Mouse (Mus musculus) stomach, embryonic 14.5 days (tissue): ENCODE measurements around the gene Myo3b. TPM values are rescaled to one million over a fixed set of nuclear protein-coding genes. Genes with fewer than 3 reads are reported as not detected.

Source experiments
- ATAC-seq: fragments of 200-750 bp; cut with Nextera tagmentation; 2 replicates; pipeline ENCODE4 v1.8.0; 2017; ENCODE audit warnings: low read depth, moderate TSS enrichment; ENCODE audit not compliant: insufficient number of reproducible peaks, insufficient read depth, low FRiP score
- H3K27ac ChIP-seq: fragments of 300-500 bp; sonication (generic); 2 replicates; pipeline ENCODE4 v1.5.1; 2014; ENCODE audit warnings: mild to moderate bottlenecking, low read length, moderate library complexity, mixed read lengths
- H3K27me3 ChIP-seq: fragments of 300-500 bp; sonication (generic); 2 replicates; pipeline ENCODE4 v1.6.1; 2014; ENCODE audit warnings: low read length, control low read depth, mixed read lengths; ENCODE audit not compliant: control insufficient read depth, insufficient read depth
- H3K36me3 ChIP-seq: fragments of 300-500 bp; sonication (generic); 2 replicates; pipeline ENCODE4 v1.6.1; 2014; ENCODE audit warnings: mild to moderate bottlenecking, control low read depth, low read length, moderate library complexity, mixed read lengths; ENCODE audit not compliant: control insufficient read depth, insufficient read depth
- H3K4me1 ChIP-seq: fragments of 300-500 bp; sonication (generic); 2 replicates; pipeline ENCODE4 v1.6.1; 2014; ENCODE audit warnings: low read length, control low read depth, mixed read lengths; ENCODE audit not compliant: control insufficient read depth, insufficient read depth
- H3K4me2 ChIP-seq: fragments of 300-500 bp; sonication (generic); replicated peaks from 2 replicates; pipeline ENCODE4 v1.6.1; 2014; ENCODE audit warnings: low read depth, low read length, control low read depth
- H3K4me3 ChIP-seq: fragments of 300-500 bp; sonication (generic); 2 replicates; pipeline ENCODE4 v1.5.1; 2014; ENCODE audit warnings: low read depth, low read length, control low read depth
- H3K9ac ChIP-seq: fragments of 300-500 bp; sonication (generic); replicated peaks from 2 replicates; pipeline ENCODE4 v1.6.1; 2014; ENCODE audit warnings: low read depth, mild to moderate bottlenecking, control low read depth, low read length, moderate library complexity, mixed read lengths
- H3K9me3 ChIP-seq: fragments of 300-500 bp; sonication (generic); 2 replicates; pipeline ENCODE4 v1.6.1; 2016; ENCODE audit warnings: low read depth, low read length, control low read depth; ENCODE audit not compliant: control insufficient read depth
- WGBS: fragments of 180-500 bp; shearing (Covaris S2); extraction: QIAGEN DNeasy Blood & Tissue Kit; methylation state at CpG from one replicate; pipeline ENCODE4 v1.1.7; 2014; 5-methylcytosine and 5-hydroxymethylcytosine counted together
- polyA plus RNA-seq: library from polyadenylated mRNA; unstranded; fragments of >200 nt; fragmentation: Nextera tagmentation; extraction: Ambion mirVana; gene quantifications from 2 replicates; pipeline ENCODE4 v1.2.1, GENCODE M21; 2014

Myo3b gene
- polyA plus RNA-seq, 1 experiment from 2014 or later, result 0.43 TPM

DNA sequence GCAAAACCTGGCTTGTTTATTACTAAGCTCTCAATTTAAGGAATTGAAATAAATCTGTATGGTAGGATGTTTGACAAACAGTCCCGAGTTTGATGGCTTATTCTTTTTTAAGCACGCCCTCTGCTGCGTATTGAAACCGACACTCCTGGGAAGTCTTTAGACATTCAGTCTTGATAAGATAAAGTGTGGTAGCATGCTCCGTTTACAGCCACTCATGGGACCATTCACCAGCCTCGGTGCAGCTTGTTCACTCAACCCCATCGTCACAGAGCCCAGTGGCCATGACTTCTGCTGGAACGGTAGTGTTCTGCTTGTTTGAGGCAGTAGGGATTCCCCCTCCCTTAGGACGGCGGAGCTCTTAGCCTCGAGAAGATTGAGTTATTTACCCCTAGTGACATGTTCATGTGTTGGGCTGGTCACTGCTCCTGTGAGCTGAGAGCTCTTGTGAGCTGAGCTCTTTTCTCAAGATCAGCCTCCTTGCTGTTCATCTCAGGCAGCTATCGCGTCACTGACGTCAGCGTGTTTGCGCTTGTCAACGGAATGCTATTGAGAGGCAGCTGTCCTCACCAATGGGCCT is 44.6 kb downstream of the Myo3b start:
- H3K9me3 ChIP-seq, result no peaks in the 10 kb centered on the region
- no peaks in the 10 kb centered on the region for H3K36me3 ChIP-seq
- H3K27me3 ChIP-seq, result no peaks in the 10 kb centered on the region
- no peak overlapping the region for H3K4me3 ChIP-seq
- WGBS, result 48% methylated on average over 17 of the region's 17 CpGs
- ATAC-seq, result no peak
- no peaks in the 10 kb centered on the region for H3K4me1 ChIP-seq
- no peak overlapping the region for H3K27ac ChIP-seq
- H3K4me2 ChIP-seq, result peak overlapping the region; percentile 28; the same call in 1 of the 2 replicates
- H3K9ac ChIP-seq, result no peak overlapping the region

DNA sequence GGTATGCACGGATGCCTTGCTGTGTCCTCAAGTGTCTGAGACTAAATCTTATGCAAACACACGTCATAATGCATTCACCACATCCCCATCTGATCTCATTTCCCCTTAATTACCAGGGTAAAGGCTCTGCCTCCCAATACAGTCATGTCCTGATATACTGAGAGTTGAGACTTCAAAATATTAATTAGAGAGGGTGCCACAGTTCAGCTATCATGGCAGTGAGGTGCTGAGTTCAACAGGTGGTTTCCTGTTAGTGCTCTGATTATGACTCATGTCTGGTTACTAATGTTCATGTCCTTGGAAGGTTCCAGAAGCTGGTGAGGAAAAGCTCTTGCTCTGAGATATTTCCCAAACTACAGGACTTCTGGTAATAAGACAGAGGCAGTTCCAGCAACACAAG is 52.3 kb downstream of the Myo3b start:
- 72% methylated on average over 2 of the region's 2 CpGs for WGBS
- no peak overlapping the region for H3K9ac ChIP-seq
- no peak overlapping the region for H3K4me3 ChIP-seq
- H3K27ac ChIP-seq, result no peak overlapping the region
- no peaks in the 10 kb centered on the region for H3K36me3 ChIP-seq
- no peaks in the 10 kb centered on the region for H3K27me3 ChIP-seq
- ATAC-seq, result no peak
- H3K4me1 ChIP-seq, result no peaks in the 10 kb centered on the region
- H3K9me3 ChIP-seq, result no peaks in the 10 kb centered on the region
- no peak overlapping the region for H3K4me2 ChIP-seq

DNA sequence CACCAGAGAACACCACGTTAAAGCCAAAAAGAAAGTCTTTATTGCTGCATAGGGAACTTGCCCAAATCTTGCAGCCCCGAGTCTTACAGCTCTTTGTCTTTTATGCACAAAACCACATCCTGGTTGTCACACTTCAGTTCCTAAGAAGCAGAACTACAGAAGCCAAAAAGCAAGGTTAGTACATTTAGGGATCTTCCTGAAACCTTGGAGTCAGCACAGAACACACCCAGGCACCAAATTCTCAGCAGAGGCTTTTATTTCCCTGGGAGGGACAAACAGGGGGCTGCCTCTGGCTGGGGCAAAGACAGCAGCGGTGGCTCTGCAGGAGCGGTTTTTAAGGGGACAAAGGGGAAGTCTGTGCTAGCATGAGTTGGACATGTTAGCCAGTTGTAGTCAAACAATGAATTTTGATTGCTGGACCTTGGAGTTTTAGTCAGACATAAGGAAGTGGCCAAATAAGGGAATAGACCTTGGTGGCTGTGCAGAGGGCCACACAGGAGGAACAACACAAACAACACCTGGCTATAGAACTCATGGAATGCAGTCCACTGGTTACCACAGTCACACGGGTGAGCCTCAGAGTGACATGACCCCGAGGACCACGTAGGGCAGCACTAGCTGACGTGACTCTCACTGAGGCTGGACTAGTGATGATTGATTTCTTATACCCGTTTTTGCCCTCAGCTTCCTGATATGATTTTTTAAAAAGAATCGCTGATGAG is 53.0 kb downstream of the Myo3b start:
- Histone ChIP-seq H3K4me1 (no peaks in the 10 kb centered on the region), H3K4me3 (no peak overlapping the region), H3K9me3 (no peaks in the 10 kb centered on the region), H3K27ac (no peak overlapping the region), H3K27me3 (no peaks in the 10 kb centered on the region), H3K36me3 (no peaks in the 10 kb centered on the region), H3K4me2 (no peak overlapping the region), H3K9ac (no peak overlapping the region)
- WGBS, result 45% methylated on average over 10 of the region's 10 CpGs
- ATAC-seq, result no peak

DNA sequence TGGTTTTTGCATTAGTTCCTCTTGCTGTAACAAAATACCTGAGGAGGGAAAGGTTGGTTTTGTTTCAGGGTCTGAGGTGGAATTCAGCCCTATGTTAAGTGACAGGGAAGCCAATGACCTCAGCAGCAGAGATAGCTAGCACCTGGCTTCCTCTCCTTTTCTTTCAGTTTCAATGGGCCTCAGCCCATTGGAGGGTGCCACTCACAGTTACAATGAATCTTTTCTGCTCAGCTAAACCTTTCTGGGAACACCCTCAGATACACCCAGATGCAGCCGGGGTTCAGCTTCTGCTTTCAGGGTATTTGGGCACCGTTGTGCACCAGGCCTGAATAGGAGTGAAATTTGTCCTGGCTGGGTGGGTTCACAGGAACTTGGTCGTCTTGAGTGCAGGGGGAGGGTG is 53.7 kb downstream of the Myo3b start:
- Histone ChIP-seq H3K4me1 (no peaks in the 10 kb centered on the region), H3K4me2 (no peak overlapping the region), H3K4me3 (no peak overlapping the region), H3K9ac (no peak overlapping the region), H3K36me3 (no peaks in the 10 kb centered on the region), H3K27ac (no peak overlapping the region), H3K27me3 (no peaks in the 10 kb centered on the region), H3K9me3 (no peaks in the 10 kb centered on the region)
- 61% methylated on average over 3 of the region's 3 CpGs for WGBS
- no peak for ATAC-seq

DNA sequence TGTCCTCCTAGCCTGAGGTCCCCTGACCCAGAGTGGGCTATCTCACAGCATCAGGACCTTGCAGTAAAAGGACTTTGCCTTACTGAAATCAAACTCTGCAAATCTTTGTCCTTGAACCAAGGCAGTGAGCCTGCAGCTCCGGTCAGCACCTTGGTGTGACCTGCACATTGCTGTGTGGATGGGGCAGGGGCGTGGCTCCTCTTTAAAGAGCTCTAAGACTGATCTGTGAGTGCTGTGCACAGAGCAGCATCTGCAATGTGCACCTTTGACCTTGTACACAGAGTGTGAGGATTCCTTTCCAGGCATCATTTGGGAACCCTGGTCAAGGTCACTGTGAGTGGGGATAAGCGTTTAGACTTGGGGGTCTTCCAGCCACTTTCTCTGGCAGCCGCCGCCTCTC is 55.5 kb downstream of the Myo3b start:
- no peaks in the 10 kb centered on the region for H3K36me3 ChIP-seq
- H3K9ac ChIP-seq, result no peak overlapping the region
- H3K4me3 ChIP-seq, result no peak overlapping the region
- no peaks in the 10 kb centered on the region for H3K27me3 ChIP-seq
- no peak overlapping the region for H3K4me2 ChIP-seq
- H3K27ac ChIP-seq, result no peak overlapping the region
- WGBS, result 49% methylated on average over 5 of the region's 5 CpGs
- ATAC-seq, result no peak
- no peaks in the 10 kb centered on the region for H3K9me3 ChIP-seq
- no peaks in the 10 kb centered on the region for H3K4me1 ChIP-seq

DNA sequence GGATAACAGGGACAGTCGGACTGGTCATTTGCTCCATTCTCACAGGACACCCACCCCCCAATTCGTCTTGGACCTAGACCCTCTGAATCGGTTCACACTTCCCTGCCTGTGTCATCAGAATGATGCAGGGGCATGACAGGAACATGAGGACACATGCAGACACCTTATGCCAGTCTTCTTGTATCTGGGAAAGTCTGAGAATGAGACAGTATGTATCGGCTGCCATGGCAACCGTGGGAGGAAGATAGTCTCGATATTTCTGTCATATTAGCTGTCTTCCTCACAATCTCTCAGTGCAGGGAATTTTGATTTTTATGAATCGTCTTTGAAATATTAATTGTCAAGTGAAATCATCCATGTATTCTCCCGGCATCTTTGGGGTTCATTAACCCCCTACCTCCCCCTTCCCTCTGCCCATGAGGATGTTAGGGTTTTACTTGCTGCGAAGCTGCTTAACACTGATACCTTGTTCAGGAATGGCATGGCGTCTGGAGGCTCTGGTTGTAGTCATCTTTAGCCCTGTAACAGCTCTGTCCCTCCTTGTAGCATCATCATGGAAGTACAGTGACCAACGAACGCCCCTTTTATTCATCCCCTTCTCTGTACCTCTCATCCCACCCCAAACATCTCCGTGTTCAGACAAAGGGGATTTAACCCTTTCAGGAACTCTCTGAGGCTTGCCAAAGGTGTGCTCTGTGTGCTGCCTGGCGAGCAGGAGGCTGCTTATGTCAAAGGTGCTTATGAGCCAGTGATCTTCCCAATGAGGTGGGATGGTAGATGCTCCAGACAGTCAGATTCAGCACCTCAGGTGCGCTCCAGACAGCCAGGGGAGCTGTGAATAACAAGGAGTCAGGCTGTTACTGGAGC is 58.5 kb downstream of the Myo3b start:
- 71% methylated on average over 15 of the region's 15 CpGs for WGBS
- Histone ChIP-seq H3K9me3 (no peaks in the 10 kb centered on the region), H3K27ac (no peak overlapping the region), H3K36me3 (no peaks in the 10 kb centered on the region), H3K27me3 (no peaks in the 10 kb centered on the region), H3K4me1 (no peaks in the 10 kb centered on the region), H3K9ac (no peak overlapping the region), H3K4me3 (no peak overlapping the region), H3K4me2 (no peak overlapping the region)
- ATAC-seq, result no peak

DNA sequence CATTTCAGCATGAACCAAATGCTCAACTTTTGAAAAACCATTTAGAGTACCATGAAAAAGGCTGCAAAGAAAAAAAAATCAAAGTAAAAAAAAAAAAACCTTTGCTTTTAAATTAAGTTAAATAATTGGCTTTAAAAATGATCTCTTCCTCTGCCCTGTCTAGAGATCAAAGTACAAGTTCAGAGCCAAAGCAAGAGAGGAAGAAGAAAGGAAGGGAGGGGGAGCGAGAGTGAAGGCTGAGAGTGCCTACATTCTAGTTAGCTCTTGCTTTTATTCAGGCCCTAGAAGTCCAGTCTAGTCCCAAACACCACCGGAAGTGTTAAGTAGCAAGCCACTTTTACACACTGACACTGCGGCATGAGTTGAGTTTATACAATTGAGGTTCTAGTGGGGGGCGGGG is 60.5 kb downstream of the Myo3b start:
- ATAC-seq, result no peak
- H3K36me3 ChIP-seq, result no peaks in the 10 kb centered on the region
- WGBS, result 67% methylated on average over 4 of the region's 4 CpGs

DNA sequence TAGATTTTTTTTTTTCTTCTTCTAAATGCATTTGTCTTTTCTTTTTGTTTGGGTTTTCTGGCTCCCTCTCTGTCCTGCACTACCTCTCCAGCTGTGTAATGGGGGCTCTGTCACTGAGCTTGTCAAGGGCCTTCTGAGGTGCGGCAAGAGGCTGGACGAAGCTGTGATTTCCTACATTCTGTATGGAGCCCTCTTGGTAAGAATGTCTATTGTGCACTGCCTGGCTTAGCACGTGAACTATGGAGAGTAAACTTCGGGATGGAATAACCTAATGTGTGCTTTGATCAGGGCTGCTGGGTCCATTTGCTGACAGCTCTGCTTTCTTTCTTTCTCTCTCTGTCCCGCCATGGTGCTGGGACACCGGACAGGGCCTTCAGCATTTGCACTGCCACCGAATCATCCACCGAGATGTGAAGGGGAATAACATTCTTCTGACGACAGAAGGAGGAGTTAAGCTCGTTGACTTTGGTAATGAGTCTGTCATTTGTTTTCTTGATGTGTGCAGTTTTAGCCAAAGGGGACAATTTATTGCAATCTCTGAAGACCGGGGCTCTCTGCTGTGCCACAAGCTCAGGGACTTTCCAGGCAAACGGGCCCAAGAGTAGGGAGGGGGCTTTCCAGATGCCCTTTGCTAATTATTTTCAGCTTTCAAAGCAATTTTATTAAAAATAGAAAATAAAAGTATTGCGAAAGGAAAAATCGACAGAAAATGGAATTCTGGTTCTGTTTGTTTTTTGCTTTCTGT is 66.5 kb downstream of the Myo3b start:
- Histone ChIP-seq H3K27ac (no peak overlapping the region), H3K27me3 (no peaks in the 10 kb centered on the region), H3K36me3 (no peaks in the 10 kb centered on the region), H3K9me3 (no peaks in the 10 kb centered on the region), H3K4me2 (no peak overlapping the region), H3K4me3 (no peak overlapping the region), H3K4me1 (no peaks in the 10 kb centered on the region), H3K9ac (no peak overlapping the region)
- no peak for ATAC-seq
- 54% methylated on average over 14 of the region's 14 CpGs for WGBS

More for the DNA sequence above, 60.5 kb downstream of the Myo3b start:
- H3K9ac ChIP-seq, result no peak overlapping the region
- H3K27ac ChIP-seq, result no peak overlapping the region
- H3K4me3 ChIP-seq, result no peak overlapping the region
- no peak overlapping the region for H3K4me2 ChIP-seq
- H3K4me1 ChIP-seq, result no peaks in the 10 kb centered on the region
- no peaks in the 10 kb centered on the region for H3K27me3 ChIP-seq
- no peaks in the 10 kb centered on the region for H3K9me3 ChIP-seq
